Mouse (Mus musculus) skeletal muscle tissue, adult 2 months (tissue): ENCODE measurements around the gene Odf4.
A peak's percentile ranks its signal among the peaks of the same experiment; 100 is the strongest.
"Not testable (repeated sequence)": the region's sequence is repeated elsewhere in the genome, so short reads cannot be mapped to it uniquely, and the experiment has no call there.

Experiments
- DNase-seq: peaks from one replicate; pipeline ENCODE4 v3.0.0-alpha.2; 2012; ENCODE audit warnings: low read depth, low spot score

The Odf4 gene

GRCm38 (mm10) chr11:68926981-68927380 lies at the start of gene Odf4:
Odf4 (minus strand) TSS chr11:68927081.
- no peak for DNase-seq

GRCm38 (mm10) chr11:68975601-68976000 lies 48.7 kb upstream of the Odf4 start:
- no peak for DNase-seq

GRCm38 (mm10) chr11:68975085-68975484 lies 48.2 kb upstream of the Odf4 start, which contains the start of gene Rangrf:
Rangrf (minus strand) TSS chr11:68975185.
- no peak for DNase-seq

DNA sequence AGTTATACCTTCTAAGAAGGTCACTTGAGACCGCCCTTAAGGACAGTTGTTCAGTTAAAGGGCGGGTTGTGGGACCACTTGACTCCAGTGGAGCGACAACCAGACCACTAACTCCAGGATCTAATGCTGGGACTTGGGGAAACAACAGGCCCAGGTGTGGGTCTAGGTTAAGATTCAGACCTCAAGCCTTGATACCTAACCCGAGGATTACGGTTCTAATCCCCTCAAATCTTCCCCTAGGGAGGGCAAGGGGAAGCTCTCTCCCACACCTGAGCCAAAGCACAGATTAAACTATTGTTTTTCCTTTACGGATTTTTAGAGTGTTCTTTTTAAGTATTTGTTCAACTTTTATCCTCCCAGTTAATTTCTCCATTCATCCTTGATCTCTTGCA lies 47.2 kb upstream of the Odf4 start:
- no peak for DNase-seq

DNA sequence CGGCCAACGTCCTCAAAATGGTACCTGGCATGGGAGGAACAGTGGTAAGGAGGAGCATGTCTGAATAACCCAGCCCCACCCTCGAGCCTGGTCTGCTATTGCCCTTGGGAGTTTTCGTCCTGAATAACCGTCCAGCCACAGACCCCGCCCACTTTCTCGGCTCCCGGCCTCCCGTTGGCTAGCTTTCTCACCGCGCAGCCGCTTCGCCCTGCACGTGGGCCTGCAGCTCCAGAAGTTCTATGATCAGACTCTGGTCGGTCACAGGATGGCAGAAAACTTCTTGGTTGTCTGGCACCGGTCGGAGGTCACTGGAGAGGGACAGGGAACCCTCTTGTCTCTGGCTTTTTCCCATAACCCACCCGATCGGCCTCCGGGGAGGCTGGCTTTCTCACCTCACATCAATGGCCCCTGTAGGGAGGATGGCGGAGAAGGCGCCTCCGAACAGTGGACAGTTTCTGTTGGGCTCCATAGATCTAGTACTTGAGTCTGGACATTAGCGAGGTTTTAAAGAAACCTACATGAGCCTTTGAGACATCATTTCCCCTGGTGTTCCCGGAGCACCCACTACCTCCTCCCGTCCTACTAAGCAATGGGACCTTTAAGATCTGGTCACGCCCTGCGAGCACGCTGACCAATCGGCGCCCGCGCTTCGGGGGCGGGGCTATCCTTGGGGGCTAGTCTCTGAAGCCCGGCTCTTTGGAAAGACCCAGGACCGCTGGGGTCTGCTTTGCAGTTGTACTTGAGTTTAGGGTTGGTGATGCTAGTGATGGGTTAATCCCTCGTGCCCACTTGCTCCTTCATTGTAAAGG lies 46.6 kb upstream of the Odf4 start:
- peak; percentile 73 for DNase-seq

GRCm38 (mm10) chr11:68970232-68970631 lies 43.4 kb upstream of the Odf4 start:
- peak; percentile 35 for DNase-seq

DNA sequence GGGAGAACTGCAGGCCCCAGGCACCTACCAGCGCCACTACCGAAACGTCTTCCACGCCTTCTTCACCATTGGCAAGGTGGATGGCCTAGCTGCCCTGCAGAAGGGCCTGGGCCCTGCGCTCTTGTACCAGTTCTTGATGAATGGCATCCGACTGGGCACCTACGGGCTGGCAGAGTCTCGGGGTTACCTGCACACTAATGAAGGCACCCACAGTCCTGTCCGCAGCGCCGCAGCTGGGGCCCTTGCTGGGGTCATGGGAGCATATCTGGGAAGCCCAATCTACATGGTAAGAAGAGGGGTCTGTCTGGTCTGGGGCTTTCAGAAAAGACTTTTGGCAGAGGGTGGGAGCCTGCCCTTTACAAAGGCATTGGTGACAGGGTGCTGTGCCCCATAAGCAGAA lies 41.9 kb upstream of the Odf4 start:
- DNase-seq = no peak

DNA sequence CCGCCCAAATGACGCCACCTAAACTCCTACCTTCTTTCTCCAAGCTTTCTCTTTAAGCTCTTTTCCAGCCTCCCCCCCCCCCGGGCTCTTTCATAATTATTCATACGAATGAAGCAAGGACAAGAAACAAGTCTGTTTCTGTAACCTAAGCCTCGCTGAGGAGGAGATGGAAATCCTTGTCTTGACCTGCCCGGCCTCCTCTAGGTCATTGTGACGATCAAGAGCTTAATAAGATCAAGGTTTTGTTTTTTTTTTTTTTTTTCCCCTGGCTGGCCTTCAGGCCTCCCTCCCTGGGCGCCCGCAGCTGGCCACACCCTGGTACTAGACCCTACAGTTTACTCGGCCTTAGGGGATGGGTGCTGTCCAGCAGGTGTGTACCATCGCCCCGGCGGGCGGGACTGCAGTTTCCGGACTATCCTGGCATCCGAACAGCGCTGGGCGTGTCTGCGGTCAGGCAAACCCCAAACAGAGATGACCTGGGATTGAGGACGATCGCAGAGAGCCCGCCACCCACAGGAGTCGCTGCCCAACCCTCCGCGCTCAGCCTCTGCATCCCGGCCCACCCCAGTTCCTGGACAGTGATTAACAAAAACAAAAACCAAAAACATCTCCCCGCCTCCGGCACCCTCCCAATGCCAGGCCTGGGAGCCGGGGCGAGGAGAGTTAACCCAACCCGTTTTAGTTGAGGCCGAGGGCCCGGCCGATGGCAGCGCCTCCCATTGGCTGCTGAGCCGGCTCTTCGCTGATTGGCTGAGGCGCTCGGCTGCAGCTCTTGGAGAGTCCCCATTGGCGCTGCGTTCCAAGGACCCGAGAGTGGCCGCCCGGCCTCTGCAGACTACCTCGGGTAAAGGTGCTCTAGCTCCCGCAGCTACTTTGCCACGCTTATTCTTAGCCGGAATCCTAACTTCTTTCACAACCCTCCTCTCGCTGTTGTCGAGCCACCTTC lies 40.7 kb upstream of the Odf4 start, which contains the start of gene Slc25a35:
Slc25a35 (plus strand) TSS at position 795 of the 946 bp plus-strand sequence.
- DNase-seq = peak; percentile 90

DNA sequence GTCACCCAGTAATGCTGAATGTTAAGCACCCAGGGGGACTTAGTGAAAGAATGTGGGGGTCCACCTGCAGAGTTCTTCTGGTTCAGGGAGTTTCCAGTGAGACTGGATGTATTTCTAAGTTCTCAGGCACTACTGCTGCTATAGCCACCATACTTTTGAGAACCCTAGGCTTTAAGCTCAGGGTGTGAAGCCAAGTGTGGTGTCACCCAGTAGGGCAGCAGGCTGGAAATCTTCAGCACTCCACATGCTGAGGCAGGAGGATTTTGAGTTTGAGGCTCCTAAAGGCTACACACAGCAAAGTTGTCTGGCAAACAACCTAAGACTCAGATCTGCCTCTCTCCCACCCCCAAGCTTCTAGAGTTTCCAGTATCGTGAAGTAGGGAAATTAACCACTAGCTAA lies 39.7 kb upstream of the Odf4 start:
- DNase-seq = no peak

GRCm38 (mm10) chr11:68965845-68966244 lies 39.0 kb upstream of the Odf4 start:
- peak; percentile 47 for DNase-seq

- no peak for DNase-seq
Observed at GRCm38 (mm10) chr11:68965050-68965449, 38.2 kb upstream of the Odf4 start.

DNA sequence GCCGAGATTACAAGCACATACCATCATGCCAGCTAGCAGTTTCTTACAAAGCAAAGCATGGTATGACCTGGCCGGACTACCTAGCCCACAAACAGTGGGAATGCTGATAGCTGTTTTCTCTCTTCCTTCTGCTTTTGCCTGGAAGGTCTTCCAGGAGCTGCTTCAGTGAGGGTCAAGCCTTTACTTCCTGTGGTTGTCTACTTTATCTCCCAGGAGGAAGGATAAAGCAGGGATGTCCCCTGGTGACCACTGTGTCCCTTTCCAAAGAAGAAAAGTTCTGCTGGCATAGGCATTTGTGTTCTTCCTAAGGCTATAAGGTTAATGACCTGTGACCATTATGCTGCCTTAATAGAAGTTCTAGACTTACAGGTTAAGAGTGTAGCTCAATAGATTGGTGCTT lies 36.5 kb upstream of the Odf4 start:
- DNase-seq = no peak

GRCm38 (mm10) chr11:68962159-68962558 lies 35.3 kb upstream of the Odf4 start:
- DNase-seq = not testable (repeated sequence)

DNA sequence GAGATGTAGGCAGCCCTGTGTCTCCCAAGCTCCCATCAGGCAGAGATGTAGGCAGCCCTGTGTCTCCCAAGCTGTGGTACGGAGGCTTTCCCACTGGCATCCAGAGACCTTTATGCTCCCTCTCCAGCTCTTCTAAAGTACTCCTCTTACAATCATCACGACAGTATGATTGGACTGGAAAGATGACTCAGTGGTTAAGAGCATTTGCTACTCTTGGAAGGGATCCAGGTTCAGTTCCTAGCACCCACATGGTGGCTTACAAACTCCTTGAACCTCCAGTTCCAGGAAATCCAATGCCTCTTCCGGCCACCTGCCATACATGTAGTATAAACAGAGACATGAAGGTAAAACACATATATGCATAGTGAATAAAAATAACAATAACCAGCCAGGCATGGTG lies 34.7 kb upstream of the Odf4 start:
- DNase-seq = no peak

DNA sequence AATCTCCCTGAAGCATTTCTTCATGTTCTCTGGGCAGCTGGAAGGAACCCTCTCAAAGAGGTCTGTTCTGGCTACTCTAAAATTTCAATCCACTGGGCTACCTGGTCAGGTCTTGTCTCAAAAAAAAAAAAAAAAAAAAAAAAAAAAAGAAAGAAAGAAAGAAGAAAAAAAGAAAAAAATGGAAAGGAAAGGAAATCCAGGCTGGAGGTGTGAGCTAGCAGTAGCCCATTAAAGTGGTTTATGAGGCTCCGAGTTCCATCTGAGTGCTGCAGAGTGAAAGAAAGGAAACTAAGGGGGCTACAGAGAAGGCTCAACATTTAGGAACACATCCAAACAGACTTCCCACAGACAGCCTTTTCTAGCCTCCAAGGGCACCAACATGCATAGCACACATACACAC lies 31.1 kb upstream of the Odf4 start:
- no peak for DNase-seq

DNA sequence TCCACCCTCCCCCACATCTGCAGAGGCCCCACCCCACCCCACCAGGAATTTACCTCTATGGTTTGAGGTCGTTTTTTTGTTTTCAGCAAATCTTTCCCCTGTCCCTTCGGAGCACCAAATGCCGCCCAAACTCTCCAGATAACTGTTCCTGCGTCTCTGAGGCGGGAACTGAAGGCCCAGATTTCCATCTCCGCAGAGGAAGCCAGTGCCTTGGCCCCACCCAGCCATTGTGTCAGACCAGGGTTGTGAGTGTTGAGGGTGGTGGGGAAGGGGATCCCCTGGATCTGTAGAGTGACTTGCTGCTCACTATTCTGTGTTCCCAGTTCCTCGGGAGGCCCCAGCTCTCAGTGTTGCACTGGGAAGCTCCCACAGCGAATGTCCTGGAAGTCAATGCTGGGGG lies 30.4 kb upstream of the Odf4 start, which contains the start of gene Arhgef15:
Arhgef15 (minus strand) TSS at position 173 of the 400 bp plus-strand sequence.
- no peak for DNase-seq

GRCm38 (mm10) chr11:68956697-68957096 lies 29.8 kb upstream of the Odf4 start:
- DNase-seq = no peak

DNA sequence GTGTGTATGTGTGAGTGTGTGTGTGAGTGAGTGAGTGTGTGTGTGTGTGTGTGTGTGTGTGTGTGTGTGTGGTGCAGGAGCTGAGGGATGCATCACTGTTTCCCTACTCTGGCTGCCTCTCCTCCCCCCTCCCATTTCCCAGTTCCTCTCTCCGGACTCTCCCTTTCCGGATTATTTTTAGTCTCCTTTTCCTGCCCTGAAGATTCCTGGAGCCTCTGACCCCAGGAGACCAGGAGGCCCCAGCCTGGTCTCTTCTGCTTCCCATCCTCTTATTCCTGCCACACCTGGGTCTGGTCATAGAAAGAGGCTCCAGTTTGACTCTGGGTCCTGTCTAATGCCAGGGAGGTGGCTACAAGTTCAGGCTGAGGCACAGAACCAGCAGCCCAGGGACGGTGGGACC lies 29.2 kb upstream of the Odf4 start:
- peak; percentile 28 for DNase-seq

DNA sequence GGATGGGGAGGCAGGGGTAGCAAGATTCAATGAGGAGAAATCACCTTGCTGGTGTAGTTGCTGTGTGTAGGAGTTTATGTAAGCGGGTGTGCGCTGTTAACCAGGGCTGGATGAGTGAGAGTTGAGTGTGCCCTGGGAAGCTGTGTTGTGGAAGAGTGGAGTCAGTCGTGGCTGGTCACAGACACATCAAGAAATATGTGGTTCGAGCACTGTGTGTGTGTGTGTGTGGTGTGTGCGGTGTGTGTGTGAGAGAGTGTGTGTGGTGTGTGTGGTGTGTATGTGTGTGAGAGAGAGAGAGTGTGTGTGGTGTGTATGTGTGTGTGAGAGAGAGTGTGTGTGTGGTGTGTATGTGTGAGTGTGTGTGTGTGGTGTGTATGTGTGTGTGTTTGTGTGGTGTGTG lies 28.6 kb upstream of the Odf4 start:
- DNase-seq = no peak

- DNase-seq = no peak
Observed at GRCm38 (mm10) chr11:68954408-68954807, 27.5 kb upstream of the Odf4 start.

DNA sequence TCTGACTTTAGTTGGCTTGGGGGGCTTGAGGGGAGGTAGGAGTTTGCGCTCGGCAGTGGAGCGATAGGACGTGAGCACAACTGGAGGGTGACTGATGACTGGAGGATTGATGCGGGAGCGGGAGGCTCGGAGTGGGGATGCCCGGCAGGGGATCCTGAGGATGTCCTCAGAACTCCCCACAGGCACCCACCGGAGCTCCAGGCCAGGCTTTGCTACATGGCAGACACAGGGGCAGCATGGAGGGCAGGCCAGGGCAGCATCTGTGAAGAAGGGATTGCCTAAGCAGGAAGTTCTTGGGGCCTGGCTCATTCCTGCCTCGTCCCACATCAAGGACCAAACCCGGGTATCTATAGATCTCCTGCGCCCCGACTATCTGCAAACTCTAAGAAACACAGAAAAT lies 27.0 kb upstream of the Odf4 start:
- no peak for DNase-seq

GRCm38 (mm10) chr11:68947542-68947993 lies 20.7 kb upstream of the Odf4 start:
- DNase-seq = no peak
